Mouse (Mus musculus) 3T3-L1 (cell line): ENCODE measurements around the gene Mettl8.
A peak's percentile ranks its signal among the peaks of the same experiment; 100 is the strongest.

Experiments
- DNase-seq: peaks from one replicate; pipeline ENCODE4 v3.0.0-alpha.2; 2015; ENCODE audit warnings: low read depth, low spot score

Mettl8 gene

DNA sequence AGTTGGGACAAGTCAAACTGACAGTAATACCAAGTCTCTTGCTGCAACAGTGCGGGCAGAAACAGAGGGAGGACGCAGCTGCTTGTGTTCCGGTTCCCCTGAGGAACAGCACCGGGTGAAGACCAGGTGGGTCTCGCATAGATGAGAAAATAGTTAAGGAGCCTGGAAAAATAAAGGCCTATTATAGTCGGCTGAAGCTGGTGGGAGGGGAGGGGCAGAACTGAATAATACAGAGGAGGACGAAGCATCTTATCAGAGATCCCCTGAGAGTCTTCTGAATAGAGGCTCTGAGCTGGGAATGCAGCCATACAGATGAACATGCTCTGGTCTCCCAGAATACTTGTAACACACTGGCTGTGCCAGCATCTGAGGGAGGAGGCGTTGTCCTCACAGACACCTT, 21.4 kb downstream of the Mettl8 start:
- no peak for DNase-seq

- no peak for DNase-seq
Observed at GRCm38 (mm10) chr2:71033014-71033413, 22.4 kb downstream of the Mettl8 start.

- no peak for DNase-seq
Observed at GRCm38 (mm10) chr2:71031973-71032794, 23.2 kb downstream of the Mettl8 start.

- no peak for DNase-seq
Observed at GRCm38 (mm10) chr2:71030663-71031062, 24.7 kb downstream of the Mettl8 start.

GRCm38 (mm10) chr2:71027631-71028030, 27.8 kb downstream of the Mettl8 start:
- DNase-seq, result no peak

DNA sequence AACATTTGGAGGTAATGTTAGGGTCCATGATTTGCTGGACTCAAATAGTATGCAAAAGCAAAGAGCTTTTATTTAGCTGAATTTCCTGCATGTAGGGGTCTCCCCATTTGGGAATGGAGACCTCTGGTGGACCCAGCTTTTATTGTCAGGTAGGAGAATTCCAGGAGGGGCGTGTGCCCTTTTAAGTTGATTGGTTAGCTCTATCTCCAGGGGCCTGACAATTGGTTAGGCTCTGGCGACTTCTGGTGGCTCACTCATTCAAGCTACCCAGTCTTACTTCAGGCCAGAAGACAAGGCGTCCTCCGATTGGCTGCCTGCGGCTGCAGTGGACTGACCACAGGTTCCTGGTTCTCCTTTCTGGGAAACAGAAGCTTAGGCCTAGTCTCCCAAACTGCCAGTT, 28.6 kb downstream of the Mettl8 start:
- peak; percentile 25 for DNase-seq

- no peak for DNase-seq
Observed at GRCm38 (mm10) chr2:71025576-71026315, 29.6 kb downstream of the Mettl8 start.

DNA sequence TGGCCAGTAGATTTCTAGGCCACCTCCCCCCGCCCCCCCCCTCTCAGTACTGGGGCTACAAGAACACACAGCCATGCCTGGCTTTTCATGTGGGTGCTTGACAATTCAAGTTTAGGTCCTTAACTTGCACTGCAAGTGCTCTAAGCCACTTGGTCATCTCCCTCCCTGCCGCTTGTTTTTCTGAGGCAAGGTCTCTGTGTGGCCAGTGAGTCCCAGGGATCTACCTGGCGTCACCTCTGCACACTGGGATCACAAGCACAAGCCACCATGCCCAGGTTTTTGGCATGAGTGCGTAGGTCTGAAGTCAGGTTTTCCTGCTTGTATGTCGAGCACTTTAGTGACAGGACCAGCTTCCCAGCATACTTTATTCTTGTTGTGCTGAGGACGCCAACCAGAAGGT, 31.4 kb downstream of the Mettl8 start:
- DNase-seq, result no peak

DNA sequence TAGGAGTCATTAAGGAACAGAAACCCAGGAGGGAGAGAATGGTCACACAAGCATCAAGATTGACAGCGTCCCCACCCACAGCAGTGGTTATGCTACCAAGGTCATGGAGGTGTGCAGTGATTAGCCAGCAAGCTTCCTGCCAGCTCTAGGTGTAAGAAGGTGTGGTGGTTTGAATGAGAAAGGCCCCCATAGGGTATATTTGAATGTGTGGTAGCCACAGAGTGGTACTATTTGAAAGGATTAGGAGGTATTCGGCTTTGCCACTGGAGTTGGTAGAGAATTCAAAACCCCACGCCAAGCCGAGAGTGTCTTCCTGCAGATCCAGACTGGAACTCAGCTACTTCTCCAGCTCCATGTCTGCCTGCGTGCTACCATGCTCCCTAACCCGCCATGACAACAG, 32.4 kb downstream of the Mettl8 start:
- no peak for DNase-seq

GRCm38 (mm10) chr2:71020674-71021073, 34.7 kb downstream of the Mettl8 start:
- no peak for DNase-seq

- no peak for DNase-seq
Observed at GRCm38 (mm10) chr2:71019704-71020375, 35.5 kb downstream of the Mettl8 start.

- DNase-seq, result no peak
Observed at GRCm38 (mm10) chr2:71019277-71019676, 36.1 kb downstream of the Mettl8 start.

DNA sequence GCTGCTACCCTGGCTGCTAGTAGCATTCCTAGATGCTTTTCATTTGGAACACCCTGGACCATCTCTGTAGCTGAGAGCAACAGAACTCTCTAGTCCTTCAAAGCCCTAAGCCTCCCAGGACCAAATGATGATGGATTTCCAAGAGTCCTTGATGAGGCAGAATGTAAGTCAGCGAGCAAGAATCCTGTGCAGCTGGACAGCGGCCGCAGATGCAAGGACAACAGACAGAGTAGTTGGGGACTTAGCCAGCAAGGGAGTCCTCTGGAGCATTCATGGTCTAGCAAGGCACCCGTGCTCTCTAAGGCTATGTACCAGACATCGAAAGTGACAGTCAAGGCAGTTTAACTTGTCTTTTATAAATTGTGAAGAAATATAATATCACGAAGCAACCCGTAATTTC, 41.9 kb downstream of the Mettl8 start:
- DNase-seq, result no peak

- no peak for DNase-seq
Observed at GRCm38 (mm10) chr2:71011816-71012215, 43.6 kb downstream of the Mettl8 start.

DNA sequence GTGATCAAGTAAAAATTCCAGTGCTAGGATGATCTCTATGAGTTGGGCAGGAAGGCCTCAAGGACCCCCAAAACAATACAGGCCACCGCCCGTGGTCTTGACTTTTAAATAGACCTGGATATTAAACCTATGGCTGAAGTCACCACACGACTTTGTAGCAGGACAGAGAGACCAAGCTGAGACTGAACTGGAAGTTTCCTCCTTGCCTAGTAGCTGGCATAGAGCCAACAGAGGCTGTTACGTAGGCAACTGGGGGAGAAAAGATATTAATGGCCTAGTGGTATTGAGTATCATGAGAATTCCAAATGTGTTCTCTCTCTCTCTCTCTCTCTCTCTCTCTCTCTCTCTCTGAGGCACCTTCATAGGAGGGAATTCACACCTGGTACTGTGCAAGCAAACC, 51.0 kb downstream of the Mettl8 start:
- no peak for DNase-seq

- peak; percentile 53 for DNase-seq
Observed at GRCm38 (mm10) chr2:71002509-71002908, 52.9 kb downstream of the Mettl8 start.

DNA sequence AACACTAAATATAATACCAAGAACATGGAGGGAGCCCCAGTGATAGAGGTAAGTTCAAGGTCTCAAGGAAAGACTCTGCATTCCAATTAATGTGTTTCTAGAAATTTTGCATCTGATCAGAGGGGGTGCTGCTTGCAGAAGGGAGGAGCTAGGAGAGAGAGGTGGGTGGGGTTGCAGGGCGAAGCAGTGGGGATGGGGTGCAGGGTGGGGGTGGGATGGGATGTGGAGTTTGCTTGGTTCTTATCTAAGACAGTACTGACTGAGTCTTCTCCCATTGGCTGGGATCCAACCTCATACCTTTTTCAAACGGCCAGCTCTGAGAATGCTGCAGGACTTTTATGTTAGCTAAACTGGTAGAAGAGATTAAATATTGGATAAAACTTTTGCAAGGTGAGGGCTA, 56.6 kb downstream of the Mettl8 start:
- no peak for DNase-seq

DNA sequence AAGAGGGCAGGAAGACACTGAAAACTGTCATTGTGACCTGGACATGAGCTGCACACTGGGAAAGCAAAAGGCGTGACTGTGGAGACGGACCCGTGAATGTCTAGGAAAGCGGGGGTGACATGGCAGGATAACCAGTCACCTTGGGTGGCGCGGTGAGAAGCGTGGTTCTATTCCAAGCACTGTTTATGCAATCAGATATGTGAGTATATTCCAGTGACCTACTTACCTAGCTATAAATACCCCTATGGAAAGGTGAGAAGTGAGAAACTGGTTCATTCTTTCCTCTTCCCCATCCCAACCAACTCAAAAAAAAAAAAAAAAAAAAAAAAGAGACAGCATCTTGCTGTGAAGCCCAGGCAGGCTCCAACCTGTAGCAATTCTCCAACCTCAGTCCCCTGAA, 58.9 kb downstream of the Mettl8 start:
- DNase-seq, result no peak

GRCm38 (mm10) chr2:70995900-70996299, 59.5 kb downstream of the Mettl8 start:
- no peak for DNase-seq

DNA sequence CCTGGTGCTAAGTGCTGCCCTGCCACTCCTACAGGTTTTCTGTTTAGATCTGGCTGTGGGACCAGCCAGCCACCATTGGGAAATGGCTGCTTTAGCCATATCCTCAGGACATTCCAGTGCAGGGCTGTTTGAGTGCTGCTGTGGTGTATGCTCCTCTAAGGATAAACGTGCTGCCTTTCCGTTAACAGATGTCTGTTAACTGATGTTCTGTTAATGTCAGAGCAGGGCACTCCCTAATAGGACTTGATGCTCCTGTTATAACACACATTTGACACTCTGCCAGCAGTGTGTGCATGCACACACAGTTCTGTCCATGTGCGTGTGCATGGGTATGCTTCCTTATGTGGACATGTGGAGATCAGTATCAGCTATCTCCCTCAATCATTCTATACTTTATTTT, 61.6 kb downstream of the Mettl8 start:
- DNase-seq, result no peak

GRCm38 (mm10) chr2:70992715-70993114, 62.7 kb downstream of the Mettl8 start:
- no peak for DNase-seq

GRCm38 (mm10) chr2:70990196-70990595, 65.2 kb downstream of the Mettl8 start:
- DNase-seq, result peak; percentile 19
